Mouse (Mus musculus) thymus, postnatal 25 days (tissue): ENCODE data around the gene Cd300c2.
"Not testable (repeated sequence)": the region's sequence is repeated elsewhere in the genome, so short reads cannot be mapped to it uniquely, and the experiment has no call there.

Source experiments
- DNase-seq: peaks from one replicate; pipeline ENCODE4 v3.0.0; 2022

The Cd300c2 gene

GRCm38 (mm10) chr11:115001474-115002040 lies at the start of gene Cd300c2:
Cd300c2 (minus strand) TSS chr11:115001880.
- no peak for DNase-seq

GRCm38 (mm10) chr11:115049282-115049895 lies 47.7 kb upstream of the Cd300c2 start:
- no peak for DNase-seq

DNA sequence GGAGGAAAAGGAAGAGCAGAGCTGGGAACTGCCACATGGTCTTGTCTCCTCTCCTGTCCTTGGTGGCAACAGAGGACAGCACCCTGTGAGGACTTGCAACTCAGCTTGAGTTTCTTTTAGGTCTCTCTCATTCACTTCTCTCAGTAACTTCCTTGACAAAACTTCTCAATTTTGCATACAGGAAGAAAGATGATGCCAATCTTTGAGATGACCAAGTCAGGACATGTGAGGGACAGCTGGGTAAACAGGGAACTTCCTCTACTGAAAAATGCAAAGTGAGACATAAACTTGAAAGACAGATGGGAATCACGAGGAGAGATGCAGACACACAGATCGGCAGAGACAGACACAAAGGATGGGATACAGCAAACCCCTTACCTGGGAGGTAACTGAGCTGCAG lies 46.6 kb upstream of the Cd300c2 start, which contains the start of gene Cd300ld3:
Gene Cd300ld3 (minus strand): TSS at position 151 of the 400 bp plus-strand sequence.
- DNase-seq: no peak

- DNase-seq: not testable (repeated sequence)
Observed at GRCm38 (mm10) chr11:115037669-115038068, 36.0 kb upstream of the Cd300c2 start, which contains the start of gene Cd300ld5. Cd300ld5 (minus strand) TSS chr11:115037769.

GRCm38 (mm10) chr11:115026912-115027311 lies 25.2 kb upstream of the Cd300c2 start, which contains the start of gene Cd300ld4:
Cd300ld4 (minus strand) TSS chr11:115027012.
- not testable (repeated sequence) for DNase-seq

GRCm38 (mm10) chr11:115016093-115016492 lies 14.4 kb upstream of the Cd300c2 start, which contains the start of gene Cd300ld2:
Cd300ld2 (minus strand) TSS chr11:115016193.
- not testable (repeated sequence) for DNase-seq

GRCm38 (mm10) chr11:115004070-115004469 lies 2.4 kb upstream of the Cd300c2 start:
- DNase-seq: no peak

DNA sequence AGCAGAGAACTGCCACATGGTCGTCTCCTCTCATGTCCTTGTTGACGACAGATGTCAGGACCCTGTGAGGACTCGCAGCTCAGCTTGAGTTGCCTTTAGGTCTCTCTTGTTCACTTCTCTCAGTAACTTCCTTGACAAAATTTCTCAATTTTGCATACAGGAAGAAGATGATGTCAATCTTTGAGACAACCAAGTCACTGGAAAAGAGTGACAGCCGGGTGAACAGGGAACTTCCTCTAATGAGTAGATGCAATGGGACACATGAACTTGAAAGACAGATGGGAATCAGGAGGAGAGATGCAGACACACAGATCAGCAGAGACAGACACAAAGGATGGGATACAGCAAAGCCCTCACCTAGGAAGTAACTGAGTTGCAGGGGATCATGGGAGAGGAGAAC lies 11.9 kb downstream of the Cd300c2 start, which contains the start of gene Cd300ld:
Gene Cd300ld (minus strand): TSS at position 130 of the 400 bp plus-strand sequence.
- DNase-seq: no peak

- no peak for DNase-seq
Observed at GRCm38 (mm10) chr11:114981866-114982265, 19.8 kb downstream of the Cd300c2 start.

GRCm38 (mm10) chr11:114972726-114973125 lies 29.0 kb downstream of the Cd300c2 start:
- DNase-seq: no peak

- DNase-seq: no peak
Observed at GRCm38 (mm10) chr11:114968752-114969207, 32.9 kb downstream of the Cd300c2 start, which contains the start of gene Cd300c. Cd300c (minus strand) TSS chr11:114969157.

DNA sequence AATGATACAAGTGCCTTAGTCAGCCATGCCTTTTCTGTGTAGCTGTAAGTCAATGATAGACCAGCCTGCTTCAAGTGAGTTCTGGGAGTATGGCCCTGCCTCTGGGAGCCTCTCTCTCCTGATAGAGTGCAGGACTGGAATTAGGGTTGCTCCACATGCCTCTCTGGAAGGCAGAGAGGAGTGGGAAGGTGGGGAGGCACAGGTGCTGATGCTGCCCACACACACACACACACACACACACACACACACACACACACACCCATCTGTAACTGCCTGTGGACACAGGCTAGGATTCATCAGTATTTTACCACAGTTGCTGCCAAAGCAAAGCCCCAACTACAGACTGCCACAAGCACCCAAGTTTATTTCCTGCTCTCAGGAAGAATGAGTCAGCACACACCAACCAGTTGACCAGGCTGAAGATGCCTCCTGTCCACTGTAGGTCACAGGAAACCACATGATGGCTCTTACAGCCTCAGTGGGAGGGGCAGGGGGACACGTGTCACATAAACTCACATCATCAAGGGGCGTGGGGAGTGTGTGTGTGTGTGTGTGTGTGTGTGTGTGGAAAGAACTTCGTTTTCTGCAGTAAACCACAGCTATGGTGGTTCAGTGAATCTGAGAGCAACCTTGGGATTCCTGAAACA lies 36.4 kb downstream of the Cd300c2 start:
- DNase-seq: no peak

GRCm38 (mm10) chr11:114960369-114960768 lies 41.3 kb downstream of the Cd300c2 start:
- DNase-seq: no peak
